Mouse (Mus musculus) lung, postnatal 36 days (tissue): ENCODE data around the gene Gm16223.

Source experiments
- DNase-seq: peaks from one replicate; pipeline ENCODE4 v3.0.0; 2022; ENCODE audit warnings: mixed read lengths

The Gm16223 gene

GRCm38 (mm10) chr5:42067476-42068187 is at the start of gene Gm16223:
TSS of gene Gm16223 (plus strand) at chr5:42067960.
- DNase-seq = no peak

GRCm38 (mm10) chr5:42022029-42022428 is 45.7 kb upstream of the Gm16223 start:
- DNase-seq = no peak

GRCm38 (mm10) chr5:42023521-42023920 is 44.2 kb upstream of the Gm16223 start:
- DNase-seq = no peak

- DNase-seq = no peak
These were observed 31.2 kb upstream of the Gm16223 start for GRCm38 (mm10) chr5:42036388-42037082.

- no peak for DNase-seq
These were observed 13.1 kb upstream of the Gm16223 start for GRCm38 (mm10) chr5:42054636-42055035.

GRCm38 (mm10) chr5:42055151-42055550 is 12.6 kb upstream of the Gm16223 start:
- no peak for DNase-seq

GRCm38 (mm10) chr5:42065090-42065489 is 2.7 kb upstream of the Gm16223 start:
- no peak for DNase-seq

GRCm38 (mm10) chr5:42067075-42067474 is 685 bp upstream of the Gm16223 start:
- no peak for DNase-seq

GRCm38 (mm10) chr5:42068188-42068579 is 424 bp downstream of the Gm16223 start:
- DNase-seq = no peak

- DNase-seq = no peak
These were observed 49.0 kb downstream of the Gm16223 start for GRCm38 (mm10) chr5:42116586-42117346.

- no peak for DNase-seq
These were observed 57.8 kb downstream of the Gm16223 start for GRCm38 (mm10) chr5:42125562-42125961.

GRCm38 (mm10) chr5:42155626-42156025 is 87.9 kb downstream of the Gm16223 start:
- no peak for DNase-seq

- DNase-seq = no peak
These were observed 97.0 kb downstream of the Gm16223 start for GRCm38 (mm10) chr5:42164731-42165130.

GRCm38 (mm10) chr5:42166311-42166710 is 98.6 kb downstream of the Gm16223 start:
- DNase-seq = no peak

- DNase-seq = no peak
These were observed 100.3 kb downstream of the Gm16223 start for GRCm38 (mm10) chr5:42168071-42168470.

GRCm38 (mm10) chr5:42168785-42169184 is 101.0 kb downstream of the Gm16223 start:
- DNase-seq = no peak

- no peak for DNase-seq
These were observed 106.3 kb downstream of the Gm16223 start for GRCm38 (mm10) chr5:42174109-42174508.

- no peak for DNase-seq
These were observed 107.7 kb downstream of the Gm16223 start for GRCm38 (mm10) chr5:42175424-42175823.

GRCm38 (mm10) chr5:42198493-42198892 is 130.7 kb downstream of the Gm16223 start:
- DNase-seq = no peak

GRCm38 (mm10) chr5:42207456-42208122 is 139.8 kb downstream of the Gm16223 start:
- DNase-seq = no peak

GRCm38 (mm10) chr5:42211554-42212338 is 144.0 kb downstream of the Gm16223 start:
- DNase-seq = no peak

GRCm38 (mm10) chr5:42212353-42212752 is 144.6 kb downstream of the Gm16223 start:
- DNase-seq = no peak
